Mouse (Mus musculus): ENCODE results near the gene Rsf1.

- TF ChIP-seq POLR2A (IDR thresholded peaks at IDR 0.05; ENCODE audit: borderline replicate concordance, extremely low read depth, insufficient read depth, insufficient read length, poor library complexity, severe bottlenecking) = no peak
- TF ChIP-seq CTCF (IDR thresholded peaks at IDR 0.05; ENCODE audit: borderline replicate concordance, extremely low read depth, insufficient read depth, insufficient read length) = no peak
These were observed 145.7 kb downstream of the Rsf1 start for GRCm38 (mm10) chr7:97725401-97725800.
